Mouse (Mus musculus) liver, adult (tissue): ENCODE results near the gene E2f3.

Experiments
- GATA4 ChIP-seq: IDR thresholded peaks from 2 replicates; pipeline ENCODE4 v1.6.1; 2014; ENCODE audit warnings: mild to moderate bottlenecking, low read length; ENCODE audit not compliant: insufficient replicate concordance

E2f3 gene

DNA sequence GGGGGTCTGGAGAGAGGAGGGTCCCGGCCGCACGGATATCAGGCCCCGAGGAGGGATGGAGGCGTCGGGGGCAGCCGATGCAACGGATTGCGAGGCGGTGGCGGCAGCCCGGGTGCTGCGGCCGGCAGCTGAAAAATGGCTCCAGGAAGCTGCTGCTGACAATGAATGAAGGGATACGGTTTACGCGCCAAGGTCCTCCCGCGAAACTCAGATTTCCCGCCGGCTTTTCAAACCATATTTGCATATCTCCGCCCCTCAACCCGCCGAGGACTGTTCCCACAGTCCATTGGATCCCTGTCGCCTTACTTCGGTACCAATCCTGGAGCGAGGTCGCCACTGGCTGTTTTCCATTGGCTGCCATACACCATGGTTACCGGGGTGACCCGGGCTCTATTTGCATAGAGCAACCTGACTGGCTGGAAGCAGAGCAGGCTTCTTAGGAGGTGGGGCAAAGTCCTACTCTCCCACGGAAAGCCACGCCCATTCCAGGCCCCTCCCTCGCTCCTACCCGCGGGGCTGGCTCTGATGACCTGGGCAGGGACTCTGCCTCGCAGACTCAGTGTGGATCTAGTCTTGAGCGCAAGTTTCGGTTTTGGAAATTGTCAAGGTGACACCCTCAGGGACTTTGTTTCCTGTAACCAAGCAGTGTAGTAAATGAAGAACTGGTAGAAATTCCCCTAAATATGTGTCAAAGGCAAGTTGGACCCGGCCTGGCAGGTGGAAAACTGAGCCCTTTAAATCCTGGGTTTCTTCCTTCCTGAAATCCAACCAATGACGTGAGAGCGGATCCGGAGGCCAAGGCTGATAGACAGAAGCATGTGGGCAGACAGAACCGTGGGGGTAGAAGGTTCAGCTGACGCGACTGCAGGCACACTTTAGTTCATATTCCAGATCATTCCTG is at the start of gene E2f3:
E2f3 (minus strand) TSS at position 209 of the 901 bp plus-strand sequence.
- peak; percentile 49; the same call in 1 of the 2 replicates for TF ChIP-seq GATA4

DNA sequence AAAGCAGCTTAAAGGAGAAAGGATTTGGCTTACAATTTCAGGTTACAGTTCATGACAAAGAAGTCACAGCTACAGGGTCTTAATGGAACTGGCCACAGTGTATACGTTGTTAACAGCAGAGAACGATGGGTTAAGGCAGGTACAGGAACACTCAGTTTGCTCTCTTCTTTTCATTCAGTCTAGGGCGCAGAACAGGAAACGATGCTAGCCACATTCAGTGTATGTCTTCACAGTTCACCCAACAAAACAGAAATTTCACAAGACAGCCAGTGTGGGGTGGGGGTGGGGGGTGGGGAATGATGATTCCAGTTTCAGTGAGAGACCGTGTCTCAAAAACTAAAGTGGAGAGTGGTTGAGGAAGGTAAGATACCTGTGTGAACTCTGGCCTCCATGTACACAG is 48.7 kb upstream of the E2f3 start:
- TF ChIP-seq GATA4: no peak

DNA sequence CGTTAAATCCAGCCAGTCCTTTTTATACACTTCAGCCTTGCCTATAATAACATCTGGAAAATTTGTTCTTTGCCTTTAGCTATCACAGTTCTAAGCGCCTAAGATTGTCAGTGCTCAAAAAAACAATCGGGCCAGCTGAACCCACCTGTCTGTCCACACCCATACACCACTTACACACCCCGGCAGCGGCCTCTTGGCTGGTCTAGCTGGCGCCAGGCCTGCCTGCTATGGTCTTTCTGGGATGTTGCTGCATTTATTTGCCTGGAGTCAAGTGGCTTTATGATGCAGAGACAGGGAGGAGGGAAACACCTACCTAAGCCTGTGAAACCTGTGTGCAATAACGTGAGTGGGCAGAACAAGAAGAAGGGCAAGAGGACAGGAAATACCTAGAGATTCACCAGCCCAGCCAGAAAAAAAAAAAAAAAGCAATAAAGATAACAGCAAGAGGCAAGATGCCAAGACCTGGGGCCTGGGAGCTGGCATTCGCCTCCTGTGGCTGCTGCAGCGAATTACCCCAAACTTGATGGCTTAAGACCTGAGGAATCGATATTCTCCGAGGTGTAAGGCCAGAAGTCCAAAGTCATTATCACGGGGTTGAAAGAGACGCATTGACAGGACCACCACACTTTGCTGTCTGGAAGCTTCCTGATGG is 45.9 kb upstream of the E2f3 start:
- no peak for TF ChIP-seq GATA4

DNA sequence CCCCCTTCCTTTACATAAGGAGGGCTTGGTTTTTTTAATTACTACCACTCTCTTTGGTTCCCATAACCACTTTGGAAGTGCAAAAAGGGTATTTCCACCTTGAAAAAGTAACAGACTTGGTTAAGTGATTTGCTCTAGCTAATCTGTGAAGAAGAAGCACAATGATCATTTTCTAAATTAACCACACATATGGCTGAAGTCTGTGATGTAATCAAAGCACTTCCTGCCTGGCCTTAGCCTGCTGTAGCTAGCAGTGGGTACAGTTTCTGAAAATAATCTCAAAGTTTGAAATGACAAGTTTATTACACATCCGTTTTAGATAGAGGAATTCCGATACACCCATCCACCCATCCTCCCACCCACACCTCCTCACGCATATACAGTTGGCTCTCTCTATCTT is 42.0 kb upstream of the E2f3 start:
- no peak for TF ChIP-seq GATA4

DNA sequence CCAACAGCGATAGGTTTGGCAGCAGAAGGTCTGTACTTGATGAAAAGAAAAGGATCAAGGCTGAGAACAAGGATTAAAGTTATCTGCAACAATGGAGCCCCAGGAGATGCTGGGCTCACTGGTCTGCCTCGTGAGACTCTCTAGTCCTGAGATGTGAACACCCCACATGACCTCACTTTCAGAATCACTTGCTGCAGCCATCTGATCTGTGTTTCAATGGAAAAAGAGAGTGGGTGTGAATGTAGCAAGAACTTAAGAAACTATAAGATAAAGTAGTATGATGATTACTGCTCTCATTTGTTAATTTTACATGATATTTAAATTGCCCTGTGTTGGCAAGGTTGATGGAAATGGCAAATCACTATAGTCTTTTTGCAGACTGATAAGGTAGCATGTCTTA is 36.6 kb upstream of the E2f3 start:
- TF ChIP-seq GATA4: no peak

DNA sequence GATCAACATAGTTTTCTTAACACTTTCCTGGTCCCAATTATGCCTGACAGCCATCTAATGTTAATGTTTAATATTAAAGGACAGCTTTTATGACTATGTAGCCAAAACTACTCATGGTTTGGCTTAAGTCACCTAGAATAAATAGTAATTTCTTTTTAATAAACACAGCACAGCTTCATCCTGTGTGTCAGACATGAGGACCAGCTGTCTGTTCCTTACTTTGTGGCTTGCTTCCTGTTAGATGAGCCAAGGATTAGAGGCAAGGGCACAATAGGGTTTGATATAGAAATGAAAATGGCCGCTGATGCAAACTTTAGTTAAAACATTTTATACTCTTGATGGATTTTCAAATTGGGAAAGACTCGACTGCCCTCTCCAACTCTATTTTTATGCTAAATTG is 32.7 kb upstream of the E2f3 start:
- no peak for TF ChIP-seq GATA4

DNA sequence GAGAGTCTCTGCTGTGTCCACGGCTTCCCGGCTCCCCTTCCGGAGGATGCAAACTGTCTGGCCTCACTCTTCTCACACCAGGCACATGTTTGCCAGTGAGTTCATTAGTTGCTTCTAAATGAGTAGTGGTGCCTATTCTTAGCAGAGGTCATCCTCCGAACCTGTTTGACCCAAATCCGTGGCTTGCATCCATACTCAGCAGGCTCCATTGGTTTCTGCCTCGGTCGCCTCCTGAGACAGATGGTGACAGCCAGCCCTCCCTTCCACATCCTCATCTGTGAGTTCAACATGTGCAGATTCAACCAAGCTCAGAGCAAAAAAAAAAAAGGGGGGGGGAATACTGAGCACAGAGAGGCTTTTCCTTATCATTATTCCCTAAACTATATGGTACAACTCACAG is 31.7 kb upstream of the E2f3 start:
- TF ChIP-seq GATA4: no peak

DNA sequence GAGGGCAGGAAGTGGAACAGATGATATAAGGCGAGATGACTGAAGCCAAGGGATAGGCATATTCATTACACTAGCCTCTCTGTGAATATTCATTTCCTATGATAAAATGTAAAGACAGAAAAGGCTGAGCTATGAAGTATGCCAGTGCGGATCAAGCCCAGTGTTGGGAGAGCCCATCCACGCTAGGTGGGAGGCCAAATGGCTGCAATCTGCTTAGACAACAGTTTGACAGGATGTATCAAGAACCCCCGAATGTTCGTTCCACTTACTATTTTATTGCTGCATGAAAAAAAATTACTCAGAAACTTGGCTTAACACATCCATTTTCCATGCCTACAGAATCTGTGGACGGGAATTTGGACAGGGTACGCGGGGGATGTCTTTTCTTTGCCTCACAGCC is 28.7 kb upstream of the E2f3 start:
- TF ChIP-seq GATA4: no peak

DNA sequence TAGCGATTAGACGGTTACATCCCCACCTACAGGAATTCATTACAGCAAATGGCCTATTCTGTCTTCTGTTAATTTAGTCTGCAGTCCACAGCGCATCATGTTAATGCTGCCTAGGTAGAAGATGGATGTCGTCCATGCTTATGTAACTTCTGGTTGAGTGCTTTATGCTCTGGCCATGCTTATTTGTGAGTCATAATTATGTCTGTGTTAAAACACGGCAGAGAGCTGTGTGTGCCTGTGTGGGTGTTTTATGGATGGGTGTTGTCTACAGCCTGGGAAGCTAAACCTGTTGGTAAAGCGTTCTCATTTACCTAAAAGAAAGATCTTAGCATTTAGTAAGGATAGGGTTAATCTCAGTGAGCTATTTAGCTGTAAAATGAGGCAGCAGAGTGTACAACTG is 26.4 kb upstream of the E2f3 start:
- TF ChIP-seq GATA4: no peak

DNA sequence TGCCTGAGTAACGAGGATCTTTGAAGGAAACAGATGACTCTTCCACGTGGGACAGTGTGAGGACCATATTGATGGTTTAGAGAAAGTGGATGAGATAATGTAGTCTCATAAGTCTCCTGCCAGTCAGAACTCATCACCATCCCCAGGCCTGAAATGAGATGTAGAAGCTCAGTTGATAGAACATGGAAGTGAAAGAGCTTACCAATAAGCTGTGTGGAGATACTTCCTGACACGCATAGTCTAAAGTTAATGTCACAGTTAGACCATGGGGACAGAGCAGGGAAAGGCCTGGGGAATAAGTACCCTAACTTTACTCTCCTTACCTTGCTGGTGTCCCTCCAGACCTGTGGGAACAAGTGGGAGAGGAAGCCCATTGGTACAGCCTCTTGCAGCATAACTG is 22.9 kb upstream of the E2f3 start:
- no peak for TF ChIP-seq GATA4

DNA sequence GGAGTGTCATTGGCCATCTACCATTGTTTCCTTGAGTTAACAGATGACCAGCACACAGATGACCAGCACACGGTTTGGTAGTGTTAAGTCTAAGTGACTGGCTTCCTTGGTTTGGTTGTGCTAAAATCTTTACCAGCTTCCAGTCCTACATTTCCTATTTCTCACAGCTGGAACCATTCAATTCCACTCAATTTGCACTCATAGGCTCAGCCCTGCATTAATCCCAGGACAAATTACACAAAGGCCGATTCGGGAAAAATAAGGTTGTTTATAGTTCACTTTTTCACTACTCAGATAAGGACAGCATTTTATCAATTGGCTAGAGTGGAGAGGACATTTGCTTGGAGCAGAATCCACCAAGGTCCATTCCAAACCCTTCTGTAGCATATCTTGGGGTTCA is 19.6 kb upstream of the E2f3 start:
- no peak for TF ChIP-seq GATA4

DNA sequence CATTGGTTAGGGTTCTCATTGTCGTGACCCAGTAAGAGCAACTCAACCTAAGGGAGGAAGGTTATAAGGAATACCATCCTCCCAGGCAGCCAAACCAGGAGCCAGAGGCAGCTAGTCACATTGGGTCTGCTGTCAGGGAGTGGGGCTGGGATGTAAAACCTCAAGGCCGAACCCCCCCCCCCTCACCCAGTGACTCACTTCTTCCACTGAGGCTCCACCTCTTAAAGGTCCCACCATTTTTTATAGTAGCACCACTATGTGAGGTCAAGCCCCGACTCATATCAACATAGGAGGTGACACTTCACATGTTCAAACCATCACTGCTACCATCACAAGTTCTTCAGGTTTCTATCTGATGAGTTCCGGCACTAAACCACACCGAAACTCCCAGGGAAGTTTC is 19.0 kb upstream of the E2f3 start:
- TF ChIP-seq GATA4: no peak

DNA sequence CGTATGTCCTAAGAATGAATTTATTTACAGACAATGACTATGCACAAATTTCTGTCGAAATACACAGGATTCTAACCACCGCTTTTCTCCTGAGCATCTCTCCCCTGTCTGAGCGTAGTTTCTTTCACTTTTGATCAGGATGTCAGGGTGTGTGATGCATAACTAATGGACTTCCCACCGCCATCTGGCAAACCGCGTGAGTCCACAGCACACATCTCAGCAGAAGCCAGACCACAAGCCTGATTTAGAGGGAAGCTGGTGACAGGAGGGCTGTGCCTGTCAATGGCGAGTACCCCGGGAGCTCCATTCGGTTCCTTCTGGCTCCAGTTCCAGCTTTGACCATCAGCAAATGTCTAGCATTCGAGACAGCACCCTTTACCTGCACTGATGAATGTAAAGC is 17.3 kb upstream of the E2f3 start:
- no peak for TF ChIP-seq GATA4

DNA sequence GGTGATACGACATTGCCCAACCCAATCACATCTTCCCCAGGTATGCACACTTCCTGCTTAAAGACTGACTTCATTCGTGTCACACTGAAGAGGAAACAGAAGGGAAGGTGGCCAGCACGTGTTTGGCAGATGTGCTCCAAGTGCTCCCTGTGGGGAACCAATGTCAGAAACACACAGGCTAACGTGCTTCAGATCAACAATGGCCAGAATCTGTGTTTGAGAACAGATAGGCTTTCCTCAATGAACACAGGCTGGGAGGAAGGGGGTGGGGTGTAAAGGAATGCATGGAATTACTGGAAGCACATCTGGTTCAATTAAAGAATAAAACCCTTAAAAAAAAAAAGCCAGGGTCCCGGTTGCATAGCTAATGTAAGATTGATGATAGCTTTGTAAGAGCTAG is 15.2 kb upstream of the E2f3 start:
- no peak for TF ChIP-seq GATA4

DNA sequence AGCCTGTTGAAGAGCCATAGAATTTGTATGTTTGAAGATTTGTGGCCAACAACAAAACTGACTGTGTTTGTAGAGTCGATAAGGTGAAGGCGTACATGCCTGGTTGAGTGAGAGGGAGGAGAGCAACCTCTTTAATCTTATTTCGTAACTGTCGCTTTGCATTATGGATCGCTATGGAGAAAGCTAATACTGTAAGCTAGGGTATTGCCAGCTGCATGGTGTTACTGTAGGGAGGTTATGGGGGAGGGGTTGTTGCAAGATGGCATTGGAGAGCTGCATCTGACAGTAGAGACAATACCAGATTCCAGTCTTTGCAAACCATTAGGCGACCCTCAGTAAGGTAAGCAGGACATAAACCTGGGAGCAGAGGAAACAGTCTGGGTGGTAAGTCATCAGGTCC is 2.1 kb upstream of the E2f3 start:
- no peak for TF ChIP-seq GATA4

DNA sequence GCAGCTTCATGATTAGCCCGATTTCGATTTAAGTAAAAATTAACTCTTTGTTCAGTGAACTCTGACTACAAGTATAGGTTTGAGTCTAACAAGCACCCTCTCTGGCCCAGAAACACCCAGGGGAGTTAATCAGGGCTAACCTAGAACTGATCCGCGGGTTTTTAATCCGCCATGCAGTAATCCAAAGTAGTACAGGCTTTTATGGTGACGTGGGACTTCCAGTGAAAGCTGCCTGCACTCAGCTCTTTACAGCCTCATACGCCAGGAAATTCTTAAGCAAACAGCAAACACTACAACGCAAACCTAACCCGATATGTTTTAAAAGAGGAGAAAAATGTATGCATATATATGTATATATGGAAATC is 875 bp upstream of the E2f3 start:
- no peak for TF ChIP-seq GATA4
